Mouse (Mus musculus): ENCODE data around the gene Akap1.
"Not testable (repeated sequence)": the region's sequence is repeated elsewhere in the genome, so short reads cannot be mapped to it uniquely, and the experiment has no call there.

DNA sequence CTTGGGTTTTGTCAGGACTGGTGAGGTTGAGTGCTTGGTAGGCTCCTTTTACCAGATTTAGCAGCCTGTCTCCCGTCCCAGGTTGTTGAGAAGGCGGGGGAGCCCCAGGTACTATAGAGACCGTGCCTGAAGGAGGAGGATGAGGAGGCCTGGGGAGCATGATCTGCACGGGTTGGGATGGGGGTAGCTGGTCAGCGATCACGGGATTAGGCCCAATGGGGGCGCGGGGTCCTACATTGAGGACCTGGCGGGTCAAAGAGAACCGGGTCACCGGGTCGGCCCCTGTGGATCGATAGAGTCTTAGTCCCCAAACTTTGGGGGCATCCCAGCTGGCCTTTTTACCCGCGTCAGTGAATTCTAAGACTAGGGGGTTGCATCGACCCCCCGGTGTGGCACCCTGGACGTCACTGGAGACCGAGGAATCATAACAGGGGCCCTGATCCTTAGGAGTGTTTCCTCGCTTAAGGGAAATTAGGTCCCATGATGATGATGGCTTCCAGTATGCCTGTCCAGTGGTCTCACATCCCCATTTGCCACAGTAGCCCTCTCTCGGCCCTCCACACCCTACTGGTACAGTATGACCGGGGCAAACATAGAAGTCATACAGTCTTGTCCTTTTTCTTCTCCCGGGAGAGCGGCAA, 27.7 kb upstream of the Akap1 start:
- TF ChIP-seq CTCF (IDR thresholded peaks at IDR 0.05; ENCODE audit: extremely low read depth, insufficient read depth, insufficient read length, insufficient replicate concordance); POLR2A (IDR thresholded peaks at IDR 0.05; ENCODE audit: low read depth, low read length): not testable (repeated sequence)
